Mouse (Mus musculus): Measurements from ENCODE around the gene Nfe2.
"Not testable (repeated sequence)": the region's sequence is repeated elsewhere in the genome, so short reads cannot be mapped to it uniquely, and the experiment has no call there.

Nfe2 gene

GRCm38 (mm10) chr15:103248401-103249313 is 9.5 kb downstream of the Nfe2 start:
- no peak for DNase-seq

DNA sequence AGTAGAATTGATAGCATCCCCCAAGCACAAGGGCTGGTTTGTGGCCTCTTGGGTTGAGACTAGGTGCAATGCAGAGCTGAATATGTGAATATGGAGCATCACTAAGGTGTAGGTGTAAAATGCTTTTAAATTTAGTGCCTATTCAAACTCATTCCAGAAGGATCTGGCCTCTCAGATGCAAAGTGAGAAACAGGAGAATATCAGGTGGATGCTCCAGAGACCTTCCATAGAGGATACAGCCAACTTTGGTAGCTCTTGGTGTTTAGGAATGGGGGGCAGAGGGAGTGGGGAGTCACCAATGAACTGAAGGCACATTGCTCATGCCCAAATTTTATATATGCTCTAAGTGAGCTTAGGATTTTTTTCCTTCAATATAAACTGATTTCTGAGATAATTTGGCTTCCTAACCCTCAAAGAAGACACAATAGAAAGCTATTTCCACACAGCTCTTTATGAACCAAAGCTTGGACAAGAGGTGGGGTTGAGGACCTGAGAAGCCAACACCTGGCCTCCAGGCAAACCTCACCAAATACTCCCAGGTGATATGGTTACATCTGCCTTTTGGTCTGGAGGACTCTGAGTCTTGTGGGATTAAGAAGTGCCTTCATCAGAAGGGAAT is 10.3 kb downstream of the Nfe2 start:
- DNase-seq, result no peak

DNA sequence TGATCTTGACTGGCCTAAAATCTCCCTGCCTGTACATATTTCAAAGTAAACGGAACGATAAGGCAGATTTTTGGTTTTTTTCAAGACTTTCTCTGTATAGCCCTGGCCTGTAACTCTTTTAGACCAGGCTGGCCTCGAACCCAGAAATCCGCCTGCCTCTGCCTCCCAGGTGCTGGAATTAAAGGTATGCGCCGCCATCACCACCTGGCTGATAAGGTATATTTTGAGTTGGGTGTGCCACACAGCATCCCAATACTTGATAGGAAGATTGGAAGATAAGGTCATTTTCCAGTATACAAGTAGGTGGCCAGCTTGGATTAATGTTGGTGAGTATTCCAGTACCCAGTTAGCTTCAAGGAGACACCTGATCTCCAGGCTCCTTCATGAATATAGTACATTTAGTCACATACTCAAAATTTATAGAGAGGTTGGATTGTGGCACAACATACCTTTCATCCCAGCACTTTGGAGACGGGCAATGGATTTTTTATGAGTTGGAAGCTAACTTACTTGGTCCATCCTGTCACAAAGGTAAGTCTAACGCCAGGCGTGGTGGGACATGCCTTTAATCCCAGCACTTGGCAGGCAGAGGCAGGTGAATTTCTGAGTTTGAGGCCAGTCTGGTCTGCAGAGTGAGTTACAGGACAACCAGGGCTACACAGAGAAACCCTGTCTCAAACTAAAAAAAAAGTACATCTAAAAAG is 11.0 kb downstream of the Nfe2 start:
- DNase-seq, result no peak

DNA sequence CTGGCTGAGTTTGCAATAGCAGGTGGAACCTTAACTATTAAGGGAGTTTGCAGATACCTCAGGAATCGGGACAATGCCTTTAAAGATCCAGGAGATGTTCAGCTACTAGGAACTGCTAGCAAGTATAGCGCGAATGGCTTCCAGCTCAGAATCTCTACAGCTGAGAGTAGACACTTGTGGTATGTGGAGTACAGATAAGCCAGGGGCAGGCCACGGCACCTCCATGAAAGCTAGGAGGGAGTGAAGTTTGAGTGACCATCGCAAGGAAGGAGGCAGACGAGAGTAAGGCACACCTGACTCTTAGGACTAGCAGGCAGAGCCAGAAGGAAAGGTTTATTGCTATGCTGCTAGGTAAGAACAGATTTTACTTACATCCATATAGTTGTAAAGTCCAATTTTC is 12.6 kb downstream of the Nfe2 start:
- no peak for DNase-seq

DNA sequence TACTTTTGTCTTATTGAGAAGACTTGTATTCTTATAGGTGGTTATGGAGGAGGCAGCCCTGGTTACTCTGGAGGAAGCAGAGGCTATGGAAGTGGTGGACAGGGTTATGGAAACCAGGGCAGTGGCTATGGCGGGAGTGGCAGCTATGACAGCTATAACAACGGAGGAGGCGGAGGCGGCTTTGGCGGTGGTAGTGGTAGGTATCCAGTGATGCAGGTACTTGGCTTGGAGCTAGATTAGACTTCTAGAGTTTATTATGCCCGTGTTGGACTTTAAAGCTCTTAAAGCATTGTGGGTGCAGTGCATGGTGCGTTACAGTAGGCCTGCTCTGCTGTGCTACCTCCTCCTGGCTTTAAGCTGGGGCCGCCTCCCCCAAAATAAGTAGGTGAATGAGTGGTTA is 15.3 kb downstream of the Nfe2 start:
- DNase-seq, result peak; percentile 22

- not testable (repeated sequence) for DNase-seq
Observed at GRCm38 (mm10) chr15:103241071-103242018, 16.9 kb downstream of the Nfe2 start.

DNA sequence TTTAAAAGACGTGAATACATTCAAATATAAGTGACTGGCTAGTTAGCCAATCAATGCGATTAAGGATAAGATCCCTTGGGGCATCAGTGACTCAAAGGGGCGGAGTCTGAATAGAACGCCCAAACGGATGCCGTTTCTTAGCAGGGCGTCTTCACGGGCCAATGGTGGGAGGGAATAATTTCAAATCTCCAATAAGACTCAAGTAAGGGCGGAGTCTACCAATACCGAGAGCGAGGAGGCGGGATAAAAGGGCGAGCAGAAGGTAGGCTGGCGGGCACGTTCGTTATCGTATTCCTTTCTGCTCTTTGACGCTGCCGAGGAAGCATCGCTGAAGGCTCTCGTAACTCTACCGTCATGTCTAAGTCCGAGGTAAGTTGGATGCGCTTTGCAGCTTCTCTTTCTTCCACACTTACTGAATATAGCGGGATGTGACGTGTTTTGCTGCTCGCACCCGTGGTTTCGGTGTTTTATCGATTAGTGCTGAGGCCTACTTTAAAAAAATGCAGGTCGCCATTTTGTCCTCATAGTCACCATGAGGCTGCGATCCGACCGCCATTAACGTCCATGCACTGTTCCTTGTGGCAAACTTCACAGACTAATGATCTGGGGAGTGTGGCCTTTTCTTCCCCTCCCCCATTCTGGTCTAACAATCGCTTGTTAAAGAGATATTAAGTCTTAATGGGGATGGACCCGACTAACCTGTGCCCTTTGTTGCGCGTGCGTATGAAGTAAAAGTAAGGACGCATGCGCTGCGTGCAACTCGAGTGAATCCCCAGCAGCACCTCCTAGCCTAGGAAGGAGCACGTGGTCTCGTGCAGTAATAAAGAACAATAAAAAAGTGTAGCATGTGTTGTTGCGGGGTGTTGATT is 17.8 kb downstream of the Nfe2 start, which contains the start of gene Hnrnpa1:
Gene Hnrnpa1 (plus strand): TSS at position 273 of the 869 bp plus-strand sequence.
- DNase-seq, result peak; percentile 85

DNA sequence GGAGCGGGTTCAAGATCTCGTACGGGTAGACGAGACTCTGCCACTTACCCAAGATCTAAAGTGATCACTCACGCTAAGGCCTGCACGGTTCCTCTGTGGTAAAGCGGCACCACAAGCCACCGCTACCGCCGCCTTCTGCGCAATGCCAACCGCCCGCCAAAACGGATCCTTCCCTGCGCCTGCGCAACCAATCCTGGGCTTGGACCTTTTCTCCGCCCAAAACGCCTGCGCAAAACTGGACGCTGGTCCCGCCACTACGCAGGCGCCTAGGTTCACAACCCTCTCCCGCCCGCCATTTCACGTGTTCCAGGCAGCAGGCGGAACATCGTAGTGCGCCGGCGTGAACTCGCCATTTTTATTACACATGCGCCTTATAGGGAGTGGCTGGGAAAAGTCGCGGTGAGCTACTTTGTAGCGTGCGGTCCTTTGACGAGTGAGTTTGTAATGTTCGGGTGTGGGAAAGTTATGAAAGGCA is 18.5 kb downstream of the Nfe2 start, which contains the start of gene Cbx5:
Gene Cbx5 (minus strand): TSS at position 132 of the 475 bp plus-strand sequence.
- DNase-seq, result peak; percentile 93

GRCm38 (mm10) chr15:103239130-103239684 is 19.0 kb downstream of the Nfe2 start:
- DNase-seq, result peak; percentile 89

GRCm38 (mm10) chr15:103237295-103237694 is 20.9 kb downstream of the Nfe2 start:
- no peak for DNase-seq

DNA sequence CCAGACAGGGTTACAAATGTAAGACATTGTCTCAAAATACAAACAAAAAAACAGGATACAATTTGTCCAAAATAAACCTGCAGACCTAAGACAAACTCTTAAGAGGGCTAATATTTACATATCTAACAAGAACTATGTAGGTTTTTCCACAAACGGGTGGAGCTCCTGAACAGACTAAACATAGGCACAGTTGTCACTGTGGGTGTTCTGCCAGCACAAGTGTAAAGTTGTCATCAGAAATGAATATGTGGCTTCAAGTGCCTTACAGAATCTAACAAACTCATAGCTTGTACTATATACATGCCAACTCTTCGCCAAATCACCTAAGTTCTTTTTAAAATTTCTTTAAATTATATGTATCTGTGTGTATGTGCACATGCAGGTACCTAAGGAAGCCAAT is 25.1 kb downstream of the Nfe2 start:
- no peak for DNase-seq

DNA sequence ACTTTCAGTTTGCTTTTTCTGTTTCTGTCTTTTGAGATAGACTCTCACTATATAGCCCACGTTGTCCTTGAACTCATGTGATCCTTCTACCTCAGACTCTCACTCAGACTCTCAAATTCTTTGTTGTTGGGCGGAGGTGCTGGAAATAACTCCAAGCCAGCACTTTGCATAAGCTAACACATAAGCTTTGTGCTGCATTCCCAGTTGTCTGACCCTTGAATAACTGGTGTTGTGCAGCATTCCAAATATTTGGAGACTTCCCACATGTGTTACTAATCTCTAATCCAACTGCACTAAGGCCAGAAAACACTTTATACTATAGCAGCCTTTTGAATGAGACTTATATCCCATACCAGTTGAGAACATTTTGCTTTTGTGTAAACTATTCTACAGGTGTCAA is 29.3 kb downstream of the Nfe2 start:
- no peak for DNase-seq

GRCm38 (mm10) chr15:103227572-103227971 is 30.6 kb downstream of the Nfe2 start:
- no peak for DNase-seq

GRCm38 (mm10) chr15:103227022-103227421 is 31.2 kb downstream of the Nfe2 start:
- DNase-seq, result no peak

DNA sequence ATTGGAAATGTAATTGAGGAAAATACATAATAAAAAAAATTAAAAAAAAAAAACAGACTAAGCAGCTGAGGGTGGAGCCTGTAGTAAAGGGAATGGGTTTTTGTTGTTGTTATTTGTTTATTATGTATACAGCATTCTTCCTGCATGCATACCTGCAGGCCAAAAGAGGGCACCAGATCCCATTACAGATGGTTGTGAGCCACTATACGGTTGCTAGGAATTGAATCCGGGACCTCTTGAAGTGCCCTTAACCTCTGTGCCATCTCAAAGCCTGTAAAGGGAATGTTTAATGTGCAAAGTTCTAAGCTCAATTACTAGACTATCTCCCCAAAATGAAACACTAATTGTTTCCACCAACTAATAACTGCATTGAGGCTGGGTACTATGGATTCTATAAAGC is 34.0 kb downstream of the Nfe2 start:
- no peak for DNase-seq

DNA sequence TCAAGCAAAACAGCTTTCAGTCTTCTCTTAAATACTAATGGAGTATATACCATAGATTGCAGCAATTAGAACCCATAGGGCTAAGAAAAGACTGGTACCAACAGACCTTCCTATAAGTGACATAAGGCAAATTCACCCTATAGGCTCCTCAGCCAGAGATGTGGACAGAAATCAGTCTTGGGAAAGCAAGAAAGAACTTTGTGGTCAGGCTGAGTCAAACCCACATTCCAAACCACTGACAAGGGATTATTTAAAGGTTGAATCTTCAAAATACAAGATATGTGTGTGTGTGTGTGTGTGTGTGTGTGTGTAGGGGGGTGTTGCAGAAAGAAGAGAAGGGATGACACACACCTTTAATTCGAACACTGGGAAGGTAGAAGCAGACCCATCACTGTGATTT is 36.8 kb downstream of the Nfe2 start:
- DNase-seq, result no peak

DNA sequence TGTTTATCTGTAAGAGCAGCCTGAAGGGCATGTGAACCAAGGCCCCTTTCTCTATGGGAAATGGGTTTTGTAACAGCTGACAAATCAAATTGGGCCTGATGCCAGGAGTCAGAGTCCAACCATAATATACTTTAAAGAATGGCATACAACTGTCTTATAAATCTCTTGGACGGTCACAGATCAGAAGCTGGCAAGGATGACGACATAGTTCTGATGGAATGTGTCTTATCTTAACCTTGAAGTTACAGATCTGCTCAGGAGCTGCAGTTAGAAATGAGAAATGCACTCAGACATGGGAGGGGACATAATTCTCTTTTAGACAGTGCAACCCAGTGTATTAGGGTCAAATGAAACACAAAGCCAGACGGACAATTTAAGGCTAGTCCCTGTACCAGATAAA is 37.4 kb downstream of the Nfe2 start:
- no peak for DNase-seq

- DNase-seq, result no peak
Observed at GRCm38 (mm10) chr15:103216052-103216451, 42.2 kb downstream of the Nfe2 start.

DNA sequence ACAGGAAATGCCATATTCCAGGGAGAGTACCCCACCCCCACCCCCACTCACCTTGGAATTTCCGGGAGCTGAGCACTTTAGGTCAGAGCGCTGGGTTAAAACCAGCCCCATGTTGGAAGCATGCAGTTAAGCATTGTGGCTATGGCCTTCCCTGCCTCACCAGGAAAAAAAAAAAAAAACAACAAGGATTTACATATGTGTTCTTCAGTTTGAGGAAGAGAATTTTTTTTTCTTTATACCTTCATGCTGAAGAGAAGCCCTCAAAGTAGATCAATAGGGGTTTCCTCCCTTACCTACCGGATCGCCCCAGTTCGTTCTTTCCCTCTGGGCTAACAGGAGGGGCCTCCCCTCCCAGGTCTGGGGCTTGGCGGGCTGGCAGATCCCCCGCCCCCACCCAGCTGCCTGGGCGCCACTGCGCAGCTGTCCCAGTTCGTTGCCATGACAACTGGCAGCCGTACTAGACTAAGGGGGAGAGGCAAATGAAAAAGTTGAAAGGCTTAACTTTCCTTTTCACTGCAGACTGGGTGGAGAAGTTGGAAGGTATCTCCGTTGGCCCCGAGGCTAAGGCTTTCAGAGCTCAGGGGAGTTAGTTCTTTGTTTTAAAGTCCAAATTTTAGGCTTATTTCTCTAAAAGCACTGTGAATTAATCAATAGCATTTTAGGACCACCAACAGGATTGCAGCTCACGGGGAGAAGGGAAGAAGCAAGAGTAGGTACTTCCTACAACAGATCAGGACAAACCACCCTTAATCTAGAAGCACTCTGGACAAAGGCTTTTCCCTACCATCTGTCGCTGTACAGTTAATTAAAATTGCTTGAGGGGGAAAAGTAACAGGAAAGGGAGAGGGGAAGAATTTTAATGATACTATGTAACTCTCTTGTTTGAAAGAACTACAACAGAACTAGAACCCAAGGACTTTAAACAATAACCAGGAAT is 43.0 kb downstream of the Nfe2 start:
- peak; percentile 94 for DNase-seq

DNA sequence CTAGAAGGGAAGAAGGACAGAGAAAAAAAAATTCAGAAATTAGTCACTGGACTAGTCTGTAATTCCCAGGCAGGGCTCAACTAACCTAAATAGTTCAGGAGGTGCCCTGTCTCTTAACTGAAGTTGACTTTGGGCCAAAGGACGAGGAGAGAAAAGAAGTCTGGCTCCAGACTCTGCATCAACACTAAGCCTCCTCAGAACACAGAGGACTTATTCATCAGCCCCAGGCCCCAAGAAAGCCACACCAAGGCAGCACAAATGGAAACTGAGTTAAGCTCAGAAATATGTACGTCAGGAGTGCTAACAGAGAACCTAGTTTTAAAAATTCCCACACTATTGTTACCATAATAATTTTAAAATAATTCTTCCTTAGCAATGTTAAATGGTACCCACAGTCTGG is 44.1 kb downstream of the Nfe2 start:
- DNase-seq, result no peak

Measured in thymus, postnatal 4 days (tissue).